ENCODE assay signal across 10 mouse cellular contexts in genomic region chr11:85835001-85835752, GRCm38 (mm10). TPM values are rescaled to one million over a fixed set of nuclear protein-coding genes. Genes with fewer than 3 reads are reported as not detected.
DNase-seq lines count a peak whose midpoint lies in the region; ATAC-seq and TF ChIP-seq lines count a peak whose summit lies in the region.
"Had no signal": no experiment of that assay in that cellular context is flagged by ENCODE, and none has a peak within 500 bp of the region (broad histone marks: within the 10 kb centered on the region; RNA-seq: fewer than 3 reads in every experiment).

No protein-coding gene starts in this region.

- H3K9ac ChIP-seq in heart, adult 2 months (ENCODE audit: low read depth, low read length), result 0 out of 2 replicates have a peak overlapping the region, but pooled peaks have one; percentile 10
- peak overlapping the region; percentile 84 for H3K9ac ChIP-seq in lung, postnatal 0 days (replicated peaks; ENCODE audit: low read depth)
- H3K9ac ChIP-seq in kidney, postnatal 0 days (ENCODE audit: low read depth, low read length), result peak overlapping the region; percentile 85
- H3K9ac ChIP-seq in stomach, embryonic 15.5 days, result no peak overlapping the region

- no peak for TF ChIP-seq POLR2A in heart, adult 2 months (IDR thresholded peaks at IDR 0.05; ENCODE audit: insufficient read depth, low read depth, low read length)

- 0 out of 2 replicates have a peak, but pooled peaks cover 1% of the 10 kb centered on the region for H3K4me1 ChIP-seq in heart, adult 2 months (ENCODE audit: control insufficient read depth, insufficient read depth, low read length)
- peaks cover 7% of the 10 kb centered on the region for H3K4me1 ChIP-seq in lung, postnatal 0 days (ENCODE audit: insufficient read depth, low read depth, low read length)
- H3K4me1 ChIP-seq in kidney, postnatal 0 days (replicated peaks; ENCODE audit: insufficient read depth, low read length), result peaks cover 10% of the 10 kb centered on the region
- H3K4me1 ChIP-seq in stomach, embryonic 15.5 days, result peaks cover 29% of the 10 kb centered on the region

- H3K9me3 ChIP-seq in lung, postnatal 0 days (ENCODE audit: low read length), result no peaks in the 10 kb centered on the region
- no peaks in the 10 kb centered on the region for H3K9me3 ChIP-seq in kidney, postnatal 0 days (replicated peaks; ENCODE audit: low read length)
- H3K9me3 ChIP-seq in stomach, embryonic 15.5 days, result no peaks in the 10 kb centered on the region

- no peak for DNase-seq in heart, adult 2 months
- no peak for DNase-seq in heart, postnatal 10 days
- DNase-seq in lung, postnatal 0 days (ENCODE audit: low spot score), result no peak
- no peak for DNase-seq in lung, postnatal 36 days
- no peak for DNase-seq in kidney, postnatal 0 days (ENCODE audit: low spot score)
- no peak for DNase-seq in right cerebral cortex, postnatal 4 days
- DNase-seq in ovary, postnatal 10 days (ENCODE audit: low spot score), result no peak
- DNase-seq: cerebellum, adult 8-10 months; layer of hippocampus, postnatal 36 days had no signal

- 63% methylated on average over 9 of the region's 9 CpGs for WGBS in heart, adult 2 months
- 27% methylated on average over 9 of the region's 9 CpGs for WGBS in lung, postnatal 0 days
- 20% methylated on average over 9 of the region's 9 CpGs for WGBS in kidney, postnatal 0 days
- WGBS in stomach, embryonic 15.5 days, result 36% methylated on average over 9 of the region's 9 CpGs

- peak overlapping the region; percentile 12; the same call in 1 of the 2 replicates for H3K4me3 ChIP-seq in heart, adult 2 months
- peak overlapping the region; percentile 63 for H3K4me3 ChIP-seq in lung, postnatal 0 days (ENCODE audit: low read depth, low read length)
- H3K4me3 ChIP-seq in kidney, postnatal 0 days (replicated peaks; ENCODE audit: low read depth, low read length), result peak overlapping the region; percentile 65
- peak overlapping the region; percentile 60 for H3K4me3 ChIP-seq in stomach, embryonic 15.5 days (replicated peaks)

- H3K79me2 ChIP-seq in heart, adult 2 months (replicated peaks; ENCODE audit: control insufficient read depth, insufficient read depth, low read length), result no peaks in the 10 kb centered on the region

- intact Hi-C loops in heart, adult 2 months (cut with DNase I), result no loop called here
- intact Hi-C loops in heart, postnatal 10 days (cut with DNase I), result no loop called here

- H3K4me2 ChIP-seq in lung, postnatal 0 days (replicated peaks; ENCODE audit: low read depth, low read length), result peak overlapping the region; percentile 80
- H3K4me2 ChIP-seq in kidney, postnatal 0 days (ENCODE audit: low read length), result peak overlapping the region; percentile 72
- peak overlapping the region; percentile 95 for H3K4me2 ChIP-seq in stomach, embryonic 15.5 days

- no peak for TF ChIP-seq CTCF in heart, adult 2 months (IDR thresholded peaks at IDR 0.05)
- TF ChIP-seq CTCF in lung, postnatal 0 days (IDR thresholded peaks at IDR 0.05), result no peak
- no peak for TF ChIP-seq CTCF in kidney, postnatal 0 days (IDR thresholded peaks at IDR 0.05; ENCODE audit: low read depth)

- H3K36me3 ChIP-seq in heart, adult 2 months (ENCODE audit: control insufficient read depth, insufficient read depth, low read length), result no peaks in the 10 kb centered on the region
- H3K36me3 ChIP-seq in lung, postnatal 0 days (ENCODE audit: insufficient read depth, low read length), result peaks cover 25% of the 10 kb centered on the region
- peaks cover 23% of the 10 kb centered on the region; the same call in 1 of the 2 replicates for H3K36me3 ChIP-seq in kidney, postnatal 0 days (ENCODE audit: insufficient read depth, low read length)
- H3K36me3 ChIP-seq in stomach, embryonic 15.5 days, result no peaks in the 10 kb centered on the region

- TF ChIP-seq EP300 in heart, adult 2 months (IDR thresholded peaks at IDR 0.05; ENCODE audit: insufficient read depth, low read depth, low read length), result no peak
- no peak for TF ChIP-seq EP300 in lung, postnatal 0 days (IDR thresholded peaks at IDR 0.05)

- no peak overlapping the region; the same call in 1 of the 2 replicates for H3K27ac ChIP-seq in heart, adult 2 months
- peak overlapping the region; percentile 97 for H3K27ac ChIP-seq in lung, postnatal 0 days (ENCODE audit: low read length)
- peak overlapping the region; percentile 96 for H3K27ac ChIP-seq in kidney, postnatal 0 days
- H3K27ac ChIP-seq in stomach, embryonic 15.5 days, result no peak overlapping the region

- H3K27me3 ChIP-seq in heart, adult 2 months (ENCODE audit: control insufficient read depth, insufficient read depth, low read length), result peaks cover 23% of the 10 kb centered on the region
- peaks cover 38% of the 10 kb centered on the region for H3K27me3 ChIP-seq in lung, postnatal 0 days (replicated peaks; ENCODE audit: insufficient read depth, low read length)
- H3K27me3 ChIP-seq in kidney, postnatal 0 days (ENCODE audit: insufficient read depth, low read length), result no peaks in the 10 kb centered on the region
- peaks cover 75% of the 10 kb centered on the region for H3K27me3 ChIP-seq in stomach, embryonic 15.5 days (replicated peaks)

- no peak for ATAC-seq in lung, postnatal 0 days
- no peak for ATAC-seq in kidney, postnatal 0 days (replicated peaks; ENCODE audit: low FRiP score, low read depth)
- no peak for ATAC-seq in stomach, embryonic 15.5 days (ENCODE audit: insufficient read depth, low FRiP score, low read depth)

RNA-seq across cellular contexts. Expression of gene Tbx2, which starts 2.8 kb away (rescaled TPM):
- 1 to 10 TPM; 5.5 to 5.7 TPM for total RNA-seq in heart, adult 2 months (2021)
- polyA plus RNA-seq in heart, adult 2 months (2012; rRNA removed), result 6.9 and 7.5 TPM in 2 replicates
- 10 to 100 TPM; 17.3 to 18.4 TPM for total RNA-seq in heart, postnatal 10 days (2021)
- 43.6 and 49.6 TPM in 2 replicates for polyA plus RNA-seq in lung, postnatal 0 days (2015; fragmentation: Nextera tagmentation; extraction: Ambion mirVana)
- 15.6 and 22.5 TPM in 2 replicates for polyA plus RNA-seq in kidney, postnatal 0 days (2015; fragmentation: Nextera tagmentation; extraction: Ambion mirVana)
- polyA plus RNA-seq in stomach, embryonic 15.5 days (2015; fragmentation: Nextera tagmentation; extraction: Ambion mirVana), result 6.0 and 6.6 TPM in 2 replicates

RNA-seq across cellular contexts. Expression of gene Gm11444, which starts 15.0 kb away (rescaled TPM):
- total RNA-seq in heart, adult 2 months (2021), result not detected
- polyA plus RNA-seq in heart, adult 2 months (2012; rRNA removed), result not detected in 2 replicates
- total RNA-seq in heart, postnatal 10 days (2021), result not detected
- polyA plus RNA-seq in lung, postnatal 0 days (2015; fragmentation: Nextera tagmentation; extraction: Ambion mirVana), result not detected in 2 replicates
- polyA plus RNA-seq in kidney, postnatal 0 days (2015; fragmentation: Nextera tagmentation; extraction: Ambion mirVana), result not detected in 2 replicates
- not detected in 2 replicates for polyA plus RNA-seq in stomach, embryonic 15.5 days (2015; fragmentation: Nextera tagmentation; extraction: Ambion mirVana)
- total RNA-seq: layer of hippocampus, postnatal 36 days had no signal

RNA-seq across cellular contexts. Expression of gene Tbx4, which starts 51.0 kb away (rescaled TPM):
- total RNA-seq in heart, adult 2 months (2021), result not detected
- polyA plus RNA-seq in heart, adult 2 months (2012; rRNA removed), result 0.09 and 0.55 TPM in 2 replicates
- total RNA-seq in heart, postnatal 10 days (2021), result under 1 TPM in 1 of 2 experiments, not detected in 1; 0.32 TPM
- polyA plus RNA-seq in lung, postnatal 0 days (2015; fragmentation: Nextera tagmentation; extraction: Ambion mirVana), result 46.2 and 48.5 TPM in 2 replicates
- 0.07 and 0.09 TPM in 2 replicates for polyA plus RNA-seq in kidney, postnatal 0 days (2015; fragmentation: Nextera tagmentation; extraction: Ambion mirVana)
- polyA plus RNA-seq in stomach, embryonic 15.5 days (2015; fragmentation: Nextera tagmentation; extraction: Ambion mirVana), result 0.28 and 0.30 TPM in 2 replicates

Comparison
In these comparisons a context has a peak if more than half of its experiments do, and no peak if none do; other contexts are left out.
1. H3K27ac ChIP-seq: peak in lung, postnatal 0 days (single experiment) and kidney, postnatal 0 days (single experiment); none in heart, adult 2 months (single experiment) and stomach, embryonic 15.5 days (single experiment).
2. H3K4me3 ChIP-seq: peak in every context shown above with its lines; median percentile 65 in kidney, postnatal 0 days; 63 in lung, postnatal 0 days; 60 in stomach, embryonic 15.5 days; 12 in heart, adult 2 months.
3. RNA of gene Tbx4, which starts 51.0 kb away (polyA plus RNA-seq): 46.2 to 48.5 TPM in lung, postnatal 0 days; 0.09 to 0.55 TPM in heart, adult 2 months, 0.28 to 0.30 TPM in stomach, embryonic 15.5 days and 0.07 to 0.09 TPM in kidney, postnatal 0 days; every median in the first group is over 10 times any median in the second.
4. Peak in every context shown above with its lines, with median percentiles within 50 percentile points of each other: H3K4me2 ChIP-seq.